Mouse (Mus musculus): ENCODE measurements around the gene Otud3. TPM values are rescaled to one million over a fixed set of nuclear protein-coding genes. Genes with fewer than 3 reads are reported as not detected.

The Otud3 gene
- 7.4 and 10.3 TPM in 2 replicates for polyA plus RNA-seq (2012; rRNA removed)

GRCm38 (mm10) chr4:138913797-138914196 is at the start of gene Otud3:
Otud3 (minus strand) TSS chr4:138913945.
- WGBS = under 1% methylated on average over 39 of the region's 39 CpGs
- no peaks in the 10 kb centered on the region; the same call in 1 of the 2 replicates for H3K4me1 ChIP-seq (ENCODE audit: control insufficient read depth, insufficient read depth, insufficient read length, low read length)
- peak within 1 kb of the TSS; percentile 96 for H3K4me3 ChIP-seq (ENCODE audit: low read depth, low read length)
- H3K36me3 ChIP-seq (ENCODE audit: control insufficient read depth, insufficient read depth, low read length) = peaks cover 10% of the 10 kb centered on the region
- peak; percentile 79 for TF ChIP-seq POLR2A (IDR thresholded peaks at IDR 0.05; ENCODE audit: low read depth, low read length)
- TF ChIP-seq CTCF (IDR thresholded peaks at IDR 0.05; ENCODE audit: extremely low read depth, insufficient read length, insufficient replicate concordance, low read depth, low read length) = peak; percentile 77; the same call in 1 of the 2 replicates
- peak within 1 kb of the TSS; percentile 42 for H3K27ac ChIP-seq (ENCODE audit: insufficient read depth, low read depth, low read length)
- H3K27me3 ChIP-seq (ENCODE audit: control insufficient read depth, insufficient read depth, low read length) = no peaks in the 10 kb centered on the region

GRCm38 (mm10) chr4:138962719-138963118 is 49.0 kb upstream of the Otud3 start:
- TF ChIP-seq POLR2A (IDR thresholded peaks at IDR 0.05; ENCODE audit: low read depth, low read length) (no peak), CTCF (IDR thresholded peaks at IDR 0.05; ENCODE audit: extremely low read depth, insufficient read length, insufficient replicate concordance, low read depth, low read length) (no peak)
- Histone ChIP-seq H3K4me1 (ENCODE audit: control insufficient read depth, insufficient read depth, insufficient read length, low read length) (peaks cover 5% of the 10 kb centered on the region; the same call in 1 of the 2 replicates), H3K27ac (ENCODE audit: insufficient read depth, low read depth, low read length) (no peak overlapping the region), H3K4me3 (ENCODE audit: low read depth, low read length) (no peak overlapping the region), H3K27me3 (ENCODE audit: control insufficient read depth, insufficient read depth, low read length) (no peaks in the 10 kb centered on the region), H3K36me3 (ENCODE audit: control insufficient read depth, insufficient read depth, low read length) (no peaks in the 10 kb centered on the region)
- WGBS = 78% methylated on average over 5 of the region's 5 CpGs

GRCm38 (mm10) chr4:138959926-138960325 is 46.2 kb upstream of the Otud3 start:
- H3K36me3 ChIP-seq (ENCODE audit: control insufficient read depth, insufficient read depth, low read length) = no peaks in the 10 kb centered on the region
- TF ChIP-seq POLR2A (IDR thresholded peaks at IDR 0.05; ENCODE audit: low read depth, low read length) (no peak), CTCF (IDR thresholded peaks at IDR 0.05; ENCODE audit: extremely low read depth, insufficient read length, insufficient replicate concordance, low read depth, low read length) (no peak)

GRCm38 (mm10) chr4:138959120-138959519 is 45.4 kb upstream of the Otud3 start:
- Histone ChIP-seq H3K27ac (ENCODE audit: insufficient read depth, low read depth, low read length) (no peak overlapping the region), H3K4me1 (ENCODE audit: control insufficient read depth, insufficient read depth, insufficient read length, low read length) (no peaks in the 10 kb centered on the region), H3K27me3 (ENCODE audit: control insufficient read depth, insufficient read depth, low read length) (no peaks in the 10 kb centered on the region), H3K4me3 (ENCODE audit: low read depth, low read length) (no peak overlapping the region), H3K36me3 (ENCODE audit: control insufficient read depth, insufficient read depth, low read length) (no peaks in the 10 kb centered on the region)
- 77% methylated on average over 15 of the region's 15 CpGs for WGBS
- TF ChIP-seq CTCF (IDR thresholded peaks at IDR 0.05; ENCODE audit: extremely low read depth, insufficient read length, insufficient replicate concordance, low read depth, low read length) (no peak), POLR2A (IDR thresholded peaks at IDR 0.05; ENCODE audit: low read depth, low read length) (no peak)

More at GRCm38 (mm10) chr4:138959926-138960325, 46.2 kb upstream of the Otud3 start:
- H3K27ac ChIP-seq (ENCODE audit: insufficient read depth, low read depth, low read length) = no peak overlapping the region
- 79% methylated on average over 7 of the region's 7 CpGs for WGBS
- H3K4me1 ChIP-seq (ENCODE audit: control insufficient read depth, insufficient read depth, insufficient read length, low read length) = no peaks in the 10 kb centered on the region
- no peaks in the 10 kb centered on the region for H3K27me3 ChIP-seq (ENCODE audit: control insufficient read depth, insufficient read depth, low read length)
- no peak overlapping the region for H3K4me3 ChIP-seq (ENCODE audit: low read depth, low read length)

GRCm38 (mm10) chr4:138958612-138959011 is 44.9 kb upstream of the Otud3 start:
- 88% methylated on average over 9 of the region's 9 CpGs for WGBS
- Histone ChIP-seq H3K36me3 (ENCODE audit: control insufficient read depth, insufficient read depth, low read length) (no peaks in the 10 kb centered on the region), H3K27me3 (ENCODE audit: control insufficient read depth, insufficient read depth, low read length) (no peaks in the 10 kb centered on the region), H3K27ac (ENCODE audit: insufficient read depth, low read depth, low read length) (no peak overlapping the region), H3K4me1 (ENCODE audit: control insufficient read depth, insufficient read depth, insufficient read length, low read length) (no peaks in the 10 kb centered on the region), H3K4me3 (ENCODE audit: low read depth, low read length) (no peak overlapping the region)
- TF ChIP-seq CTCF (IDR thresholded peaks at IDR 0.05; ENCODE audit: extremely low read depth, insufficient read length, insufficient replicate concordance, low read depth, low read length) (no peak), POLR2A (IDR thresholded peaks at IDR 0.05; ENCODE audit: low read depth, low read length) (no peak)

- WGBS = 89% methylated on average over 2 of the region's 2 CpGs
- H3K36me3 ChIP-seq (ENCODE audit: control insufficient read depth, insufficient read depth, low read length) = no peaks in the 10 kb centered on the region
- no peak overlapping the region for H3K27ac ChIP-seq (ENCODE audit: insufficient read depth, low read depth, low read length)
- H3K27me3 ChIP-seq (ENCODE audit: control insufficient read depth, insufficient read depth, low read length) = no peaks in the 10 kb centered on the region; the same call in 1 of the 2 replicates
- H3K4me3 ChIP-seq (ENCODE audit: low read depth, low read length) = no peak overlapping the region
- no peak for TF ChIP-seq POLR2A (IDR thresholded peaks at IDR 0.05; ENCODE audit: low read depth, low read length)
- no peak for TF ChIP-seq CTCF (IDR thresholded peaks at IDR 0.05; ENCODE audit: extremely low read depth, insufficient read length, insufficient replicate concordance, low read depth, low read length)
- 0 out of 2 replicates have a peak, but pooled peaks cover 2% of the 10 kb centered on the region for H3K4me1 ChIP-seq (ENCODE audit: control insufficient read depth, insufficient read depth, insufficient read length, low read length)
These were observed 34.5 kb upstream of the Otud3 start for GRCm38 (mm10) chr4:138948257-138948656.

- 16% methylated on average over 15 of the region's 15 CpGs for WGBS
- Histone ChIP-seq H3K36me3 (ENCODE audit: control insufficient read depth, insufficient read depth, low read length) (no peaks in the 10 kb centered on the region), H3K4me3 (ENCODE audit: low read depth, low read length) (peak overlapping the region; percentile 21; the same call in 1 of the 2 replicates), H3K27me3 (ENCODE audit: control insufficient read depth, insufficient read depth, low read length) (no peaks in the 10 kb centered on the region), H3K4me1 (ENCODE audit: control insufficient read depth, insufficient read depth, insufficient read length, low read length) (peaks cover 30% of the 10 kb centered on the region; the same call in 1 of the 2 replicates), H3K27ac (ENCODE audit: insufficient read depth, low read depth, low read length) (peak overlapping the region; percentile 36)
- TF ChIP-seq CTCF (IDR thresholded peaks at IDR 0.05; ENCODE audit: extremely low read depth, insufficient read length, insufficient replicate concordance, low read depth, low read length) (peak; percentile 86; the same call in 1 of the 2 replicates), POLR2A (IDR thresholded peaks at IDR 0.05; ENCODE audit: low read depth, low read length) (peak; percentile 59; the same call in 1 of the 2 replicates)
These were observed 30.0 kb upstream of the Otud3 start for GRCm38 (mm10) chr4:138943730-138944129.
